Mouse (Mus musculus) gastrocnemius, adult 2 months (tissue): ENCODE data around the gene Tia1. TPM values are rescaled to one million over a fixed set of nuclear protein-coding genes. Genes with fewer than 3 reads are reported as not detected.

ENCODE experiments used
- DNase-seq: peaks from one replicate; pipeline ENCODE4 v3.0.0; 2022
- H3K27ac ChIP-seq: fragments of 200-600 bp; 2 replicates; pipeline ENCODE4 v1.8.1; 2022; ENCODE audit warnings: mild to moderate bottlenecking
- H3K4me3 ChIP-seq: fragments of 200-600 bp; 2 replicates; pipeline ENCODE4 v1.8.1; 2022; ENCODE audit warnings: mild to moderate bottlenecking, moderate library complexity
- CTCF ChIP-seq: fragments of 200-600 bp; IDR thresholded peaks from 2 replicates; pipeline ENCODE4 v1.8.1; 2022; ENCODE audit warnings: antibody characterized with exemption, mild to moderate bottlenecking, moderate library complexity
- intact Hi-C: fragments of 180-260 bp; cut with DNase I; formaldehyde crosslinking; loops from one replicate; pipeline ENCODE4 v1.15.1; 2025
- long read RNA-seq, 2 experiments: library from polyadenylated mRNA; stranded (forward); transcript quantifications; one replicate each; pipeline ENCODE4 v2.0.0; 2021
- total RNA-seq, 2 experiments: library from RNA; stranded (reverse); gene quantifications; 2 replicates each; pipeline ENCODE4 v1.2.3; 2021

Gene Tia1
- 10 to 100 TPM; 20.7 to 22.7 TPM for total RNA-seq
- long read RNA-seq, experiment 1, full-length matches to known transcripts, result 20 of 23 reads
- long read RNA-seq, experiment 1, partial matches to known transcripts, result 2 of 23 reads
- long read RNA-seq, experiment 1, other reads (novel, unspliced or antisense), result 1 of 23 reads
- long read RNA-seq, experiment 2, full-length matches to known transcripts, result 13 of 18 reads
- long read RNA-seq, experiment 2, partial matches to known transcripts, result 0 of 18 reads
- long read RNA-seq, experiment 2, other reads (novel, unspliced or antisense), result 5 of 18 reads

DNA sequence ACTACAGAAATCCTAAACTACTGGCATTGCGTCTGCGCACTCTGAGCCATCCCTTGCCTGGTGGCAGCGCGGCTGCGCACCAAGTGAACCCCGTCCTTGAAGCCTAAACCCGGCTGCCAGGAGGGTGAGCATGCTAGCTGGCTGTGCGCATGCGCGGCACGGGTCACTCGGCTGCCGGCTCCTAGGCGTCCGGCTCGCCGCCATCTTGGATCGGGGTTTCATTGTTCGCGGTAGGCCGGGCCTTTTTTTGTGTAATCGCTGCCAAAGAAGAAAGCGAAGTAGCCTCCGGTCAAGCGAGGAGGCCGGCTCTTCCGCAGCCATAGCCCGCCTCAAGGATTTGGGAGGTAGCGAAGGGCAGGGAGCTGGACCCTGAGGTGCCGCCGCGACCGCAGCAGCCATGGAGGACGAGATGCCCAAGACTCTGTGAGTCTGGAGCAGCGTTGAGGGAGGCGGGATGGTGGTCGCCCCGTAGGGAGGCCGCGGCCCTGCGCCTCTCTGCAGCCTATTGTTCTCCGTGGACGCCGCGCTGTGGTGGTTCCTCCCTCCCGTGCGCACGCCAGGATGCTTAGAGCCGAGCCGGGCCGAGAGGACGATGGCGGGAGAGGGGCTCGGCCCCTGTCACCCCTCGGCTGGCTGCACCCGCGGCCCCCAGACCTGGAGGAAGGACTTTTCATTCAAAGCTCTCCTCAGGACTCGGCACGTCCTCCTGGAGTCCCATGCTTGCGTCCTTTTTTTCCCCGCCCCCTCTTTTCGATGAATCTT, at the start of gene Tia1:
Tia1 (plus strand) TSS at position 120 of the 762 bp plus-strand sequence.
- intact Hi-C loops, result loop anchor here (5.0 kb wide), 1 partner anchor 262 kb away; no protein-coding TSS in a partner anchor

DNA sequence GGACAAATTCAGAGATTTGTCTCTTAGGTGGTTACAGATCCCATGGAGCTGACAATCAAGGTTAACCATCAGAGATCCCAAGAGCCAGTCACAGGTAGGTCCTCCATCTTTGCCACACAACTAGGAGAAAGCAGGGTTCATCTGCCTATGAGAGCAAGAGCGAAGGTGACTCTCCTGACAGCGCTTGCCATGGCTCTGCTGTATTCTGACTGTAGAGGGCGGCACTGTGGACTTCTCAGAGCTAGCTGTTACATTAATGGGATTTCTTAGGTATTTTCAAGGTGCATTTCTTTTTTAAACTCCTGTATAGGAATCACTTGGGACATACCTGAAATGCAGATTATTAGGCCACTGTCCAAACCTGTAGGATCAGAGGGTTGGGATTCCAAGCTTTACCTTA, 49.1 kb upstream of the Tia1 start:
- Histone ChIP-seq H3K4me3 (no peak overlapping the region), H3K27ac (no peak overlapping the region)
- 0 out of 2 replicates have a peak, but pooled peaks have one; percentile 2 for TF ChIP-seq CTCF
- intact Hi-C loops, result loop anchor here (10.0 kb wide), 1 partner anchor 320 kb away; no protein-coding TSS in a partner anchor
- no peak for DNase-seq

More for the DNA sequence above, at the start of gene Tia1:
- H3K27ac ChIP-seq, result peak within 1 kb of the TSS; percentile 95
- DNase-seq, result peak; percentile 99
- no peak; the same call in 1 of the 2 replicates for TF ChIP-seq CTCF
- H3K4me3 ChIP-seq, result peak within 1 kb of the TSS; percentile 81

DNA sequence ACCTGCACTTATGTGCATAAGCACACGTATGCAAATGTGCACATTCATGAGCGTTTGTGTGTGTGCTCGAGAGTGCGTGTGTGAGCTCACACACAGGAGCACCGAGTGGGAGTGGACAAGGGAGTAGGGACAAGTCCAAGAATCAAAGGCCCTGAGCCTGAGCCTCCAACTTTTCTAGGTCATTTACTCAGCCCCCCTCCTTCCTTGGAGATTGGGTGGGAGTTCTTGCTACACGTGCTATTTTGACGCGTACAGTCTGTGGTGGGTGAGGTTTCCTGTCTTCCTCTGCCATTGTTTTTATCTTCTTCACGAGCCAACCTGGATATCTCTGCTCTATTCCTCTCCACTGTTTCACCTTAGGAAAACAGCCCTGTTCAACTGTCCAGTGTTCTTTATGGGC, 47.1 kb upstream of the Tia1 start:
- TF ChIP-seq CTCF, result no peak
- intact Hi-C loops, result loop anchor here (10.0 kb wide), 1 partner anchor 322 kb away; no protein-coding TSS in a partner anchor
- no peak overlapping the region for H3K4me3 ChIP-seq

DNA sequence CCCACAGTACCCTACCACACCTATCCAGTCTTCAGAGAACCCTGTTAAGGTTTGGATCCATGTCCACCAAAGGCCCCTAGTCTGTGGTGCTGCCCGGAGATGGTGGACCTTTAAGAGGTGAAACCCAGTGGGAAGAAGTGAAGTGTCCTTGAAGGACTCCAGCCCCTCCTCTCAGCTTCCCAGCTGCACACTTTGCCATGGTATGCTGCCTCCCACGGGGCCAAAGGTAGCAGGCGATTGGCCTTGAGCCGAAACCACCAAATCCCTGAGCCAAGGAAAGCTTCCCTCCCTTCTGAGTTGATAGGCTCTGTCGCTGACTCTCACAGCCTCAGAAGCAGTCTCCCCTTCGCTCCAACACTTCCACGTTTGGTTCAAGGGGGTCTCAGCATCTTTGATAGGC, 43.3 kb upstream of the Tia1 start:
- TF ChIP-seq CTCF, result no peak
- DNase-seq, result no peak
- Histone ChIP-seq H3K4me3 (no peak overlapping the region), H3K27ac (no peak overlapping the region)
- intact Hi-C loops, result loop anchor here (5.0 kb wide), 1 partner anchor 218 kb away; no protein-coding TSS in a partner anchor

More for the DNA sequence above, 47.1 kb upstream of the Tia1 start:
- H3K27ac ChIP-seq, result no peak overlapping the region
- no peak for DNase-seq

DNA sequence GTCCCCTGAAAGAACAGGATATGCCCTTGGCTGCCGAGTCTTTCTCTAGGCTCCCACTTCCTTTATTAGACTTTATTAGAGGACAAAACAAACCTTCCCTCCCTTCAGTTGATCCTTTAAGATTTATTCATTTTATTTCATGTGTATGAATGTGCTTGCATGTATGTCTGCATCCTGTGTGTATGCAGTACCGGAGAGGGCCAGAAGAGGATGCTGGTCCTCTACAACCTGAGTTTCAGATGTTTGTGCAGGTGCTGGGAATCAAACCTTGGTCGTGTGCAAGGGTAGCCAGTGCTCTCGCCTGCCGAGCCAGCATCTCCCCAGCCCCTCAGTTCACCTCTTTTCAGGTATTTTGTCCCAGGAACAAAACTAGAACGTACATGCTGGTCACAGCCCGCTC, 42.6 kb upstream of the Tia1 start:
- DNase-seq, result no peak
- no peak overlapping the region for H3K4me3 ChIP-seq
- intact Hi-C loops, result loop anchor here (5.0 kb wide), 1 partner anchor 219 kb away; no protein-coding TSS in a partner anchor
- no peak overlapping the region for H3K27ac ChIP-seq
- TF ChIP-seq CTCF, result no peak

DNA sequence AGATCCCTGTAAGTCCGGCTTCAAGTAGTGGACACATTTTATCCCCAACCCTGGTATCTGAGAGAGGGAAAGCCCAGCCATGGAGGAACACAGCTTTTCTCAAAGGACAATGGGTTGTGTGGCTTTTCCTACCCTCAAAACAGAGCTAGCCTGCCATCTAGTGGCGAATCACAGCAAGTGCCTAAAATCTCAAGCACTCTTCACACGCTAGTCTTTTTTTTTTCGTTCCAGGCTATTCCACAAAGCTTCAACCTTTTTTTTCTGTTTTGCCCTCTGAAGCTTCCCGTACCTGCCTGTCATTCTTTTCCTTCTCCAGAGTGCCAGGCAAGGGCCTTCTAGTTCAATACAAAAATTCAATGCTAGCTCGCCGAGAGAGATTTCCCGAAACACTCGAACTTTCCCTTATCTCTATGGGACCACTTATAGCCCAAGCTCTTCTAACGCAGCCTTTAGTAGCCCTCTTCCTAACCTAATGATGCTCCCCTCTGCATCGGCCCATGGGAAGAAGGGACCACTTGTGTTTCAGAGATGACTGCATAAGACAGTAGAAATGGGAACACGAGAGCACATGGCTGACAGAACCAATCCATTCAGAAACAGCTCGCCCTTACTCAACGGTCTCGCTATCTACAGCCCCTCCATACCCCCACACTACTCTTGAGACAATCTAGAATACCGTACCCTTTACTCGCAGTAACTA, 39.4 kb upstream of the Tia1 start:
- intact Hi-C loops, result loop anchor here (1.0 to 5.0 kb wide), 5 partner anchors 37 to 404 kb away; partner anchors contain the start of gene Dusp11
- Histone ChIP-seq H3K4me3 (peak overlapping the region; percentile 73), H3K27ac (peak overlapping the region; percentile 95)
- peak; percentile 73 for DNase-seq
- peak; percentile 96 for TF ChIP-seq CTCF

DNA sequence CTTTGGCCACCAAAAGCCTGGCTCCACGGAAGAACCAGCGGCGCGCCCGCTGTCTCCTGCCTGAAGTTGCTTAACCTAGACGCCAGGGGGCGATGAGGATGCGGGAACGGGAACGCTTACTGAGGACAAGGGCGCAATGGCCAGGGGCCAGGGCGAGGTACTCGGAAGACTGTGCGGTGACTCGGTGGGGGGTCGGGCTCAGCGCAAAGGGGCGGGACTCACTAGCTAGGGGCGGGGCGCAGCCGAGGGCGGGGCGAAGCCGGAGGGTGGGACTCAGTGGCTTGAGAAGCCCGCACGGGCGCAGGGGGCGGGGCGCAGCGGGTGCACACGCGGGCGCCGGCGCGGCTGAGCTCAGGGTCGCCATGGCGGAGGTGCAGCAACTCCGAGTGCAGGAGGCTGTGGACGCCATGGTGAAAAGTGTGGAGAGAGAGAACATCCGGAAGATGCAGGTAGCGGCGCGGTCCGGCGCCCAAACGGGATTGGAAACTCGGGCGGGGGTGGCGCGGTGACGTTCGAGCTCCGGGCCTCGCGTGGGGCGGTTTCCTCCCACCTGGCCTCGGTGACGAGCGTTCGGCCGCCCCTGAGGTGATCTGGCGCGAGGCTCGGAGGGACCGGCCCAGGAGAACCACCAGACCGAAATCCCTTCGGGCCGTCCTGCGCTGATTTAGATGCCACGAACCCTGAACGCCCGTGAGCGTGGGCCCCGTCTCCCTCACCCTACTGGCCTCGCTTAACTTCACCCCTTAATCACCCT, 38.5 kb upstream of the Tia1 start, which contains the start of gene Fam136a:
Fam136a (plus strand) TSS at position 276 of the 754 bp plus-strand sequence.
- intact Hi-C loops, result loop anchor here (1.0 to 2.0 kb wide), 2 partner anchors 36 to 405 kb away; partner anchors contain the start of gene Dusp11
- peak within 1 kb of the TSS; percentile 73 for H3K4me3 ChIP-seq
- H3K27ac ChIP-seq, result peak within 1 kb of the TSS; percentile 95
- TF ChIP-seq CTCF, result peak; percentile 86
- peak; percentile 97 for DNase-seq

DNA sequence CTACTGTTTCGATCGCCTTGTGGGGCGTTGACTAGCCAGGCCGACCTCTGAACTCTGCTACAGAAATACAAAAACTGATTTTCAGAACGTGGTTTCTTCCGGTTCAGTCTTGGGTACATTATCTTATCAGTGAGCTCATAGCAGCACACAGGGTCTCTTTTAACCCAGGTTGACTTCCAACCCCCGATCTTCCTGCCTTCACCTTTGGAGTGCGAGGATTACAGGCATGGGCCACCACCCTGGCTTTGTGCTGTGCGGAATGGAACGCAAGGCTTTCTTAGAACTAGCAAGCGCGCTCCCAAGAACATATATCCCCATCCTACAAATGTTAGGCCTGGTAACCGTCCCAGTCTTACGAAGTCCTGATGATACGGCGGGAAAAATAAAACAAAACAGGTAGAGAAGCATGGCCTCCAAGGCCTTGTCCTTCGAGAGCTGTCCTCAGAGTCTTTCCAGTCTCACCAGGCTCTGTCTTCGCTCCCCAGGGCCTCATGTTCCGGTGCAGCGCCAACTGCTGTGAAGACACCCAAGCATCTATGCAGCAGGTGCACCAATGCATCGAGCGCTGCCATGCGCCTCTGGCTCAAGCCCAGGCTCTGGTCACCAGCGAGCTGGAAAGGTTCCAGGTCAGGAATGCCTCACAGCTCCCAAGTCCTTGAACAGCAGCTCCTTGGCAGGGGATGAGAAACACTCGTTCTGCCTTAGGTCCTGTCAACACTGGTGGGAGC, 37.7 kb upstream of the Tia1 start:
- Histone ChIP-seq H3K27ac (peak overlapping the region; percentile 95), H3K4me3 (peak overlapping the region; percentile 73)
- DNase-seq, result peak; percentile 52
- no peak for TF ChIP-seq CTCF
- intact Hi-C loops, result no loop called here

DNA sequence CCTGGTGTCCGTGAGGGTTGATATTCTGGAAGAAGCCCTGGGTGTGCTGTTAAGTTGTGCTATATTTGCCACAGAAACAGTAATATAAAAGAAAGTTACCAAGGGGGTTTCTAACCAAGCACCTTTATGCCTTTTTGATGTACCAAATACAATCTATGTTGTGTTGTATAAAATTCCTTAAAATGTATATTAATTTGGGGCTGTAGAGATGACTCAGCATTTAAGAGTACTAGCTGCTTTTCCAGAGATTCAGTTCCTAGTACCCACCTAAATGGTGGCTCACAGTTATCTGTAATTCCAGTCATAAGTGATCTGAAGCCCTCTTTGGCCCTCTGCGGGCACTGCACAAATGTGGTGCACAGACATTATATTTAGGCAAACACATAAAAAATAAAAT, 37.2 kb upstream of the Tia1 start:
- TF ChIP-seq CTCF, result no peak
- intact Hi-C loops, result no loop called here
- DNase-seq, result no peak
- no peak overlapping the region for H3K4me3 ChIP-seq
- peak overlapping the region; percentile 95 for H3K27ac ChIP-seq

DNA sequence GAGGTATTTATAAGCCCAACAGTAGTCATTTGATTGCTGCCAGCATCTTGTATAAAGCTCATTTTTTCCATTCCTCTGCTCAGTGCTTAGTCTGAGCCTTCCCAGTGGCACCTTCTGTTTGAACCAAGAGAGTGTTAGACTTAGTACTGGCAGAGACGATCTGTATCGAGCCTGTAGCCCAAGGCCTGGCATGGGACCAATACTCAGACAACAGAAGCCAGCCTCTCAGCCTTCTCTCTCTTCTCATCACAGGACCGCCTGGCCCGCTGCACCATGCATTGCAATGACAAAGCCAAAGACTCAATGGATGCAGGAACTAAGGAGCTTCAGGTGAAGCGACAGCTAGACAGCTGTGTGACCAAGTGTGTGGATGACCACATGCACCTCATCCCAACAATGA, 35.5 kb upstream of the Tia1 start:
- intact Hi-C loops, result no loop called here
- no peak for DNase-seq
- Histone ChIP-seq H3K4me3 (no peak overlapping the region), H3K27ac (no peak overlapping the region)
- TF ChIP-seq CTCF, result no peak

DNA sequence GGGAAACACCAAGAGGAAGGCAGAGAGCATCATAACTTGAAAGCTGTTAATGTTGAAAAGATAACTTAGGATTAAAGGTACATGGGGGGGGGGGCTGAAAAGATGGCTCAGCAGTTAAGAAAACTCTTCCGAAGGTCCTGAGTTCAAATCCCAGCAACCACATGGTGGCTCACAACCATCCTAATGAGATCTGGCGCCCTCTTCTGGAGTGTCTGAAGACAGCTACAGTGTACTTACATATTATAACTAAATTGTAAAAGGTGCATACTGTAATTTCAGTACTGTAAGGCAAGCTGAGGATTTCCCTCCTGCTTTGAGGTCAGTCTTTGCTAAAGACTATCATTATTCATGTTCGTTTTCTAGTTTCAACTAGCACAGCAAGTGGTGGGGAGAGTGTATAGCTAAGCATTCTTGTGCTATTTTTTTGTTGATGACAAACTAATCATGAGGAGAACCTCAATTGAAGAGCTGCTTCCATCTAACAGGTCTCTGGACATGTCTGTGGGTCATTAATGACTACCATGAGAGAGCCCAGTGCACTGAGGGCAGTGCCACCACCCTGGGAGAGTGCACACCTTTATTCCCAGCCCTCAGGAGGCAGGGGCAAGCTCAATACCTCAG, 33.8 kb upstream of the Tia1 start:
- TF ChIP-seq CTCF, result peak; percentile 41
- intact Hi-C loops, result no loop called here
- peak overlapping the region; percentile 80 for H3K4me3 ChIP-seq
- peak overlapping the region; percentile 94; the same call in 1 of the 2 replicates for H3K27ac ChIP-seq
- DNase-seq, result no peak
